Mouse (Mus musculus): ENCODE results near the gene Gpr179.

DNA sequence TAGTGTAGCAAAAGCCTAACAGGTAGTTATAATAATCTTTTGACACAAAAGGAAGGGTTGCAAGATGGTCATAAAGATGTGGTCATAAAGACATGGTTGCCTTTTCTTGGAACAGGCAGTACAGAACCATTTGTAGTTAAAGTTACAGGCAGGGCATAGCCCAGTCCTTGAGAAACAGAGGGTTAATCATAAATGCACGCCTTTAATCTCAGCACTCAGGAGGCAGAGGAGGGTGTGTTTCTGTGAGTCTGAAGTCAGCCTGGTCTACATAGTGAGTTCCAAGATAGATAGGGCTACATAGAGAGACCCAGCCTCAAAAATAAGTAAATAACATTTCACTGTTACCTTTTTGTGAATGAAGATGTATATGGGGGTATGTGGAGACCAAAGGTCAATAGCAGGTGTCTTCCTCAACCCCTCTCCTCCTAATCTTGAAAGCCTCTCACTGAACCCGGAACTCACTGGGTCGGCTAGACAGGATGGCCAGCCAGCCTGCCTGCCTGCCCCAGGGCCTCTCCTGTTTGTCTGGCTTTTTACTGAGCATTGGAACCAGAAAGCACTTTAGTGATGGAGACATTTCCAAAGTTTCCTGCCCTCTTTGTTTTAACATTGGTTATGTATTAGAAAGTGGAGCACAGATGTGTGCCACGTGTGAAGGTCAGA, 1.2 kb upstream of the Gpr179 start:
- no peak for TF ChIP-seq TCF3 (IDR thresholded peaks at IDR 0.05; ENCODE audit: insufficient read length, low read depth)
- no peak for TF ChIP-seq POLR2A (IDR thresholded peaks at IDR 0.05; ENCODE audit: insufficient read length, low read depth)
- TF ChIP-seq MAX (IDR thresholded peaks at IDR 0.05; ENCODE audit: low read depth): no peak
- no peak for TF ChIP-seq CEBPB (IDR thresholded peaks at IDR 0.05; ENCODE audit: insufficient read depth, poor library complexity, severe bottlenecking)
- no peak for TF ChIP-seq MYOD1 (IDR thresholded peaks at IDR 0.05; ENCODE audit: control insufficient read depth in 1 of 3, insufficient read length in 2 of 3, low read depth in 2 of 3)
- TF ChIP-seq E2F4 (IDR thresholded peaks at IDR 0.05; ENCODE audit: insufficient read depth): no peak
- no peak for TF ChIP-seq MYOG (IDR thresholded peaks at IDR 0.05; ENCODE audit: control insufficient read depth in 1 of 3, insufficient read depth in 1 of 3, insufficient read length in 2 of 3, low read depth in 2 of 3)
- no peak for TF ChIP-seq USF1 (IDR thresholded peaks at IDR 0.05; ENCODE audit: low read depth)

All from myocyte (in vitro differentiated cells).